ENCODE assay signal across 8 mouse cellular contexts in genomic region chr19:5846154-5846553, GRCm38 (mm10). TPM values are rescaled to one million over a fixed set of nuclear protein-coding genes. Genes with fewer than 3 reads are reported as not detected.
DNase-seq lines count a peak whose midpoint lies in the region; ATAC-seq and TF ChIP-seq lines count a peak whose summit lies in the region.

No protein-coding gene starts in this region.

- H3K27ac ChIP-seq in gastrocnemius, adult 2 months: peak overlapping the region; percentile 98
- peak overlapping the region; percentile 98 for H3K27ac ChIP-seq in embryonic facial prominence, embryonic 13.5 days
- peak overlapping the region; percentile 96 for H3K27ac ChIP-seq in hindbrain, embryonic 12.5 days
- peak overlapping the region; percentile 99 for H3K27ac ChIP-seq in liver, embryonic 14.5 days

- peak overlapping the region; percentile 94 for H3K4me3 ChIP-seq in gastrocnemius, adult 2 months
- peak overlapping the region; percentile 66 for H3K4me3 ChIP-seq in E14TG2a.4 (replicated peaks; ENCODE audit: low read length)
- H3K4me3 ChIP-seq in embryonic facial prominence, embryonic 13.5 days: peak overlapping the region; percentile 42
- peak overlapping the region; percentile 25 for H3K4me3 ChIP-seq in hindbrain, embryonic 12.5 days
- peak overlapping the region; percentile 44 to 52 for H3K4me3 ChIP-seq in liver, embryonic 14.5 days (ENCODE audit: insufficient read depth in 1 of 2, low read depth in 2 of 2, low read length in 2 of 2)

- peaks cover 15% of the 10 kb centered on the region for H3K36me3 ChIP-seq in E14TG2a.4 (ENCODE audit: insufficient read depth, low read length)
- peaks cover 4% of the 10 kb centered on the region; the same call in 1 of the 2 replicates for H3K36me3 ChIP-seq in embryonic facial prominence, embryonic 13.5 days
- H3K36me3 ChIP-seq in hindbrain, embryonic 12.5 days: no peaks in the 10 kb centered on the region
- no peaks in the 10 kb centered on the region for H3K36me3 ChIP-seq in liver, embryonic 14.5 days (replicated peaks; ENCODE audit: control insufficient read depth, insufficient read depth, low read depth)

- peak overlapping the region; percentile 63 for H3K4me2 ChIP-seq in embryonic facial prominence, embryonic 13.5 days
- H3K4me2 ChIP-seq in hindbrain, embryonic 12.5 days (replicated peaks): peak overlapping the region; percentile 56
- H3K4me2 ChIP-seq in liver, embryonic 14.5 days (ENCODE audit: low read depth): peak overlapping the region; percentile 85

- H3K9ac ChIP-seq in embryonic facial prominence, embryonic 13.5 days: peak overlapping the region; percentile 73
- H3K9ac ChIP-seq in hindbrain, embryonic 12.5 days: peak overlapping the region; percentile 56
- peak overlapping the region; percentile 87 for H3K9ac ChIP-seq in liver, embryonic 14.5 days (replicated peaks)

- peaks cover 89% of the 10 kb centered on the region for H3K4me1 ChIP-seq in E14TG2a.4 (replicated peaks; ENCODE audit: low read depth, low read length)
- peaks cover 88% of the 10 kb centered on the region for H3K4me1 ChIP-seq in embryonic facial prominence, embryonic 13.5 days
- H3K4me1 ChIP-seq in hindbrain, embryonic 12.5 days: peaks cover 81% of the 10 kb centered on the region
- H3K4me1 ChIP-seq in liver, embryonic 14.5 days (replicated peaks; ENCODE audit: control insufficient read depth in 2 of 2, insufficient read depth in 2 of 2, low read length in 1 of 2): peaks cover 77 to 85% of the 10 kb centered on the region in 2 experiments

- intact Hi-C loops in gastrocnemius, adult 2 months (cut with DNase I): no loop called here

- DNase-seq in gastrocnemius, adult 2 months: no peak
- DNase-seq in gastrocnemius, adult 8-10 months (ENCODE audit: low spot score in 2 of 2): no peak
- no peak for DNase-seq in liver, embryonic 14.5 days (ENCODE audit: low read depth in 3 of 3, low spot score in 3 of 3)
- DNase-seq in spleen, postnatal 10 days (ENCODE audit: low spot score in 2 of 2): peak; percentile 53 to 57

- TF ChIP-seq CTCF in gastrocnemius, adult 2 months (IDR thresholded peaks at IDR 0.05): no peak
- TF ChIP-seq CTCF in E14TG2a.4 (conservative IDR thresholded peaks at IDR 0.05; ENCODE audit: low read length): no peak
- TF ChIP-seq CTCF in liver, embryonic 14.5 days (IDR thresholded peaks at IDR 0.05; ENCODE audit: low read depth): peak; percentile 23

- no peak for TF ChIP-seq EP300 in liver, embryonic 14.5 days (IDR thresholded peaks at IDR 0.05; ENCODE audit: low read depth)

- H3K9me3 ChIP-seq in E14TG2a.4 (ENCODE audit: low read length): no peaks in the 10 kb centered on the region
- no peaks in the 10 kb centered on the region for H3K9me3 ChIP-seq in embryonic facial prominence, embryonic 13.5 days
- H3K9me3 ChIP-seq in hindbrain, embryonic 12.5 days (replicated peaks): no peaks in the 10 kb centered on the region
- no peaks in the 10 kb centered on the region for H3K9me3 ChIP-seq in liver, embryonic 14.5 days (ENCODE audit: control insufficient read depth, low read length)

- H3K27me3 ChIP-seq in E14TG2a.4 (ENCODE audit: insufficient read depth, low read length): no peaks in the 10 kb centered on the region
- H3K27me3 ChIP-seq in embryonic facial prominence, embryonic 13.5 days: no peaks in the 10 kb centered on the region
- H3K27me3 ChIP-seq in hindbrain, embryonic 12.5 days: no peaks in the 10 kb centered on the region
- H3K27me3 ChIP-seq in liver, embryonic 14.5 days (ENCODE audit: control insufficient read depth, insufficient read depth, low read length): no peaks in the 10 kb centered on the region

- WGBS in embryonic facial prominence, embryonic 13.5 days: 0% methylated on average over 7 of the region's 7 CpGs
- WGBS in hindbrain, embryonic 12.5 days: 2% methylated on average over 7 of the region's 7 CpGs
- WGBS in liver, embryonic 14.5 days (ENCODE audit: insufficient replicate concordance): under 1% methylated on average over 7 of the region's 7 CpGs

- 0 out of 2 replicates have a peak, but pooled peaks have one; percentile 1 for ATAC-seq in embryonic facial prominence, embryonic 13.5 days (ENCODE audit: insufficient number of reproducible peaks, insufficient read depth, low FRiP score, low TSS enrichment, low read depth)
- peak; percentile 56 for ATAC-seq in hindbrain, embryonic 12.5 days (ENCODE audit: low FRiP score)
- ATAC-seq in liver, embryonic 14.5 days (ENCODE audit: insufficient read depth): no peak
- ATAC-seq in inflammation-experienced regulatory T-cells, adult 6 months: no peak

RNA-seq across cellular contexts. Expression of gene Frmd8, which starts 28.9 kb away (rescaled TPM):
- total RNA-seq in gastrocnemius, adult 2 months (2021): 1 to 10 TPM; 3.4 to 4.0 TPM
- total RNA-seq in gastrocnemius, adult 8-10 months (2022): 1 to 10 TPM; 2.7 to 4.5 (median 3.0) TPM
- 30.6 and 34.0 TPM in 2 replicates for polyA plus RNA-seq in embryonic facial prominence, embryonic 13.5 days (2015; fragmentation: Nextera tagmentation; extraction: Ambion mirVana)
- 28.7 and 29.9 TPM in 2 replicates for polyA plus RNA-seq in hindbrain, embryonic 12.5 days (2016; fragmentation: Nextera tagmentation; extraction: Ambion mirVana)
- polyA plus RNA-seq in liver, embryonic 14.5 days (2012; rRNA removed): 5.9 and 6.7 TPM in 2 replicates
- 6.6 and 8.4 TPM in 2 replicates for polyA plus RNA-seq in liver, embryonic 14.5 days (2014; fragmentation: Nextera tagmentation; extraction: Ambion mirVana)
- polyA plus RNA-seq in inflammation-experienced regulatory T-cells, adult 6 months (2017; shearing (Covaris generic)): 10 to 100 TPM; 57.3 to 71.3 (median 60.1) TPM

RNA-seq across cellular contexts. Expression of gene Slc25a45, which starts 31.5 kb away (rescaled TPM):
- total RNA-seq in gastrocnemius, adult 2 months (2021): under 1 TPM; 0.79 to 0.84 TPM
- total RNA-seq in gastrocnemius, adult 8-10 months (2022): 1 to 10 TPM in 3 of 4 experiments, under 1 TPM in 1; 0.80 to 1.3 (median 1.1) TPM
- polyA plus RNA-seq in embryonic facial prominence, embryonic 13.5 days (2015; fragmentation: Nextera tagmentation; extraction: Ambion mirVana): 3.1 and 4.5 TPM in 2 replicates
- polyA plus RNA-seq in hindbrain, embryonic 12.5 days (2016; fragmentation: Nextera tagmentation; extraction: Ambion mirVana): 2.0 and 2.2 TPM in 2 replicates
- 5.3 and 5.8 TPM in 2 replicates for polyA plus RNA-seq in liver, embryonic 14.5 days (2012; rRNA removed)
- 3.2 and 4.6 TPM in 2 replicates for polyA plus RNA-seq in liver, embryonic 14.5 days (2014; fragmentation: Nextera tagmentation; extraction: Ambion mirVana)
- 10 to 100 TPM; 48.8 to 54.8 (median 54.1) TPM for polyA plus RNA-seq in inflammation-experienced regulatory T-cells, adult 6 months (2017; shearing (Covaris generic))

RNA-seq across cellular contexts. Expression of gene Tigd3, which starts 47.8 kb away (rescaled TPM):
- total RNA-seq in gastrocnemius, adult 2 months (2021): under 1 TPM; 0.10 to 0.20 TPM
- under 1 TPM; 0.12 to 0.34 (median 0.26) TPM for total RNA-seq in gastrocnemius, adult 8-10 months (2022)
- 3.8 and 4.7 TPM in 2 replicates for polyA plus RNA-seq in embryonic facial prominence, embryonic 13.5 days (2015; fragmentation: Nextera tagmentation; extraction: Ambion mirVana)
- 11.0 and 11.3 TPM in 2 replicates for polyA plus RNA-seq in hindbrain, embryonic 12.5 days (2016; fragmentation: Nextera tagmentation; extraction: Ambion mirVana)
- 2.2 and 2.4 TPM in 2 replicates for polyA plus RNA-seq in liver, embryonic 14.5 days (2012; rRNA removed)
- polyA plus RNA-seq in liver, embryonic 14.5 days (2014; fragmentation: Nextera tagmentation; extraction: Ambion mirVana): 1.1 TPM in 2 replicates
- polyA plus RNA-seq in inflammation-experienced regulatory T-cells, adult 6 months (2017; shearing (Covaris generic)): 1 to 10 TPM in 1 of 3 experiments, under 1 TPM in 2; 0.36 to 1.1 (median 0.66) TPM

Comparison
In these comparisons a context has a peak if more than half of its experiments do, and no peak if none do; other contexts are left out.
1. DNase-seq: peak in spleen, postnatal 10 days (2 of 2); none in gastrocnemius, adult 2 months (single experiment), gastrocnemius, adult 8-10 months (0 of 2) and liver, embryonic 14.5 days (0 of 3).
2. H3K4me3 ChIP-seq: peak in every context shown above with its lines; median percentile 94 in gastrocnemius, adult 2 months; 66 in E14TG2a.4; 48 in liver, embryonic 14.5 days; 42 in embryonic facial prominence, embryonic 13.5 days; 25 in hindbrain, embryonic 12.5 days.
3. ATAC-seq: peak in embryonic facial prominence, embryonic 13.5 days (single experiment) and hindbrain, embryonic 12.5 days (single experiment); none in liver, embryonic 14.5 days (single experiment) and inflammation-experienced regulatory T-cells, adult 6 months (single experiment).
4. Peak in every context shown above with its lines, with median percentiles within 50 percentile points of each other: H3K27ac ChIP-seq, H3K4me2 ChIP-seq and H3K9ac ChIP-seq.